Mouse (Mus musculus) embryonic facial prominence, embryonic 10.5 days (tissue): ENCODE measurements around the gene Plekhf1. TPM values are rescaled to one million over a fixed set of nuclear protein-coding genes. Genes with fewer than 3 reads are reported as not detected.

Experiments
- DNase-seq: peaks from one replicate; pipeline ENCODE4 v3.0.0-alpha.2; 2017; ENCODE audit warnings: low spot score
- H3K27ac ChIP-seq: fragments of 300-500 bp; sonication (generic); replicated peaks from 2 replicates; pipeline ENCODE4 v1.5.1; 2016; ENCODE audit warnings: mild to moderate bottlenecking
- H3K27me3 ChIP-seq: fragments of 300-500 bp; sonication (generic); replicated peaks from 2 replicates; pipeline ENCODE4 v1.6.1; 2016; ENCODE audit warnings: low read depth, mild to moderate bottlenecking; ENCODE audit not compliant: poor library complexity, severe bottlenecking
- H3K36me3 ChIP-seq: fragments of 300-500 bp; sonication (generic); replicated peaks from 2 replicates; pipeline ENCODE4 v1.6.1; 2016; ENCODE audit warnings: mild to moderate bottlenecking, moderate library complexity
- H3K4me1 ChIP-seq: fragments of 300-500 bp; sonication (generic); 2 replicates; pipeline ENCODE4 v1.6.1; 2016
- H3K4me3 ChIP-seq: fragments of 300-500 bp; sonication (generic); 2 replicates; pipeline ENCODE4 v1.5.1; 2016; ENCODE audit warnings: mild to moderate bottlenecking, moderate library complexity
- H3K9me3 ChIP-seq: fragments of 300-500 bp; sonication (generic); 2 replicates; pipeline ENCODE4 v1.6.1; 2016; ENCODE audit warnings: mild to moderate bottlenecking
- WGBS: fragments of 180-500 bp; shearing (Covaris S2); methylation state at CpG from one replicate; pipeline ENCODE4 v1.1.7; 2016; 5-methylcytosine and 5-hydroxymethylcytosine counted together
- polyA plus RNA-seq: library from polyadenylated mRNA; unstranded; fragments of >200 nt; fragmentation: Nextera tagmentation; extraction: Ambion mirVana; gene quantifications from 2 replicates; pipeline ENCODE4 v1.2.1, GENCODE M21; 2016

Plekhf1 gene
- polyA plus RNA-seq, 1 experiment from 2014 or later: 3.0 TPM

GRCm38 (mm10) chr7:38236400-38237105 lies 8.7 kb upstream of the Plekhf1 start:
- no peaks in the 10 kb centered on the region for H3K9me3 ChIP-seq
- H3K4me1 ChIP-seq: no peaks in the 10 kb centered on the region
- 45% methylated on average over 11 of the region's 11 CpGs for WGBS
- H3K27ac ChIP-seq: no peak overlapping the region
- H3K4me3 ChIP-seq: no peak overlapping the region
- no peak for DNase-seq
- H3K27me3 ChIP-seq: no peaks in the 10 kb centered on the region
- no peaks in the 10 kb centered on the region for H3K36me3 ChIP-seq

- peaks cover 21% of the 10 kb centered on the region for H3K27me3 ChIP-seq
- H3K4me1 ChIP-seq: peaks cover 21% of the 10 kb centered on the region
- 21% methylated on average over 8 of the region's 8 CpGs for WGBS
- H3K27ac ChIP-seq: no peak overlapping the region
- no peaks in the 10 kb centered on the region for H3K9me3 ChIP-seq
- no peaks in the 10 kb centered on the region for H3K36me3 ChIP-seq
- H3K4me3 ChIP-seq: no peak overlapping the region
- no peak for DNase-seq
These were observed 2.5 kb upstream of the Plekhf1 start for GRCm38 (mm10) chr7:38230285-38230684.

- H3K36me3 ChIP-seq: no peaks in the 10 kb centered on the region
- peak overlapping the region; percentile 83; the same call in 1 of the 2 replicates for H3K27ac ChIP-seq
- peak overlapping the region; percentile 69 for H3K4me3 ChIP-seq
- no peak for DNase-seq
- H3K27me3 ChIP-seq: peaks cover 21% of the 10 kb centered on the region
- H3K4me1 ChIP-seq: peaks cover 28% of the 10 kb centered on the region
- H3K9me3 ChIP-seq: no peaks in the 10 kb centered on the region
- 18% methylated on average over 8 of the region's 8 CpGs for WGBS
These were observed 513 bp upstream of the Plekhf1 start for GRCm38 (mm10) chr7:38228329-38228728.

GRCm38 (mm10) chr7:38227181-38227899 lies 476 bp downstream of the Plekhf1 start:
- peak; percentile 75 for DNase-seq
- H3K9me3 ChIP-seq: no peaks in the 10 kb centered on the region
- H3K4me3 ChIP-seq: peak overlapping the region; percentile 69
- peak overlapping the region; percentile 83 for H3K27ac ChIP-seq
- no peaks in the 10 kb centered on the region for H3K36me3 ChIP-seq
- peaks cover 21% of the 10 kb centered on the region for H3K27me3 ChIP-seq
- H3K4me1 ChIP-seq: peaks cover 28% of the 10 kb centered on the region
- under 1% methylated on average over 25 of the region's 25 CpGs for WGBS

GRCm38 (mm10) chr7:38226226-38226625 lies 1.6 kb downstream of the Plekhf1 start:
- no peak overlapping the region for H3K4me3 ChIP-seq
- no peaks in the 10 kb centered on the region for H3K9me3 ChIP-seq
- H3K27ac ChIP-seq: no peak overlapping the region
- H3K27me3 ChIP-seq: peaks cover 21% of the 10 kb centered on the region
- WGBS: 78% methylated on average over 2 of the region's 2 CpGs
- peaks cover 28% of the 10 kb centered on the region for H3K4me1 ChIP-seq
- DNase-seq: no peak
- peaks cover 9% of the 10 kb centered on the region for H3K36me3 ChIP-seq

GRCm38 (mm10) chr7:38224577-38225369 lies 3.0 kb downstream of the Plekhf1 start:
- peaks cover 28% of the 10 kb centered on the region for H3K4me1 ChIP-seq
- DNase-seq: no peak
- 79% methylated on average over 13 of the region's 13 CpGs for WGBS
- no peaks in the 10 kb centered on the region for H3K9me3 ChIP-seq
- H3K4me3 ChIP-seq: no peak overlapping the region
- no peak overlapping the region for H3K27ac ChIP-seq
- H3K27me3 ChIP-seq: peaks cover 15% of the 10 kb centered on the region
- H3K36me3 ChIP-seq: peaks cover 21% of the 10 kb centered on the region

- 91% methylated on average over 7 of the region's 7 CpGs for WGBS
- no peak overlapping the region for H3K4me3 ChIP-seq
- H3K4me1 ChIP-seq: peaks cover 7% of the 10 kb centered on the region; the same call in 1 of the 2 replicates
- H3K27ac ChIP-seq: no peak overlapping the region
- DNase-seq: no peak
- no peaks in the 10 kb centered on the region for H3K9me3 ChIP-seq
- H3K27me3 ChIP-seq: no peaks in the 10 kb centered on the region
- H3K36me3 ChIP-seq: peaks cover 21% of the 10 kb centered on the region
These were observed 7.0 kb downstream of the Plekhf1 start for GRCm38 (mm10) chr7:38220866-38221265.

GRCm38 (mm10) chr7:38219526-38219925 lies 8.3 kb downstream of the Plekhf1 start:
- Histone ChIP-seq H3K36me3 (peaks cover 21% of the 10 kb centered on the region), H3K27ac (no peak overlapping the region), H3K4me1 (no peaks in the 10 kb centered on the region), H3K27me3 (no peaks in the 10 kb centered on the region), H3K4me3 (no peak overlapping the region), H3K9me3 (no peaks in the 10 kb centered on the region)
- DNase-seq: no peak
- 89% methylated on average over 4 of the region's 4 CpGs for WGBS

- Histone ChIP-seq H3K4me1 (no peaks in the 10 kb centered on the region), H3K36me3 (peaks cover 21% of the 10 kb centered on the region), H3K9me3 (no peaks in the 10 kb centered on the region), H3K4me3 (no peak overlapping the region), H3K27ac (no peak overlapping the region), H3K27me3 (no peaks in the 10 kb centered on the region)
- 84% methylated on average over 8 of the region's 8 CpGs for WGBS
- DNase-seq: no peak
These were observed 9.0 kb downstream of the Plekhf1 start for GRCm38 (mm10) chr7:38218631-38219367.

- WGBS: 50% methylated on average over 5 of the region's 5 CpGs
- no peak overlapping the region for H3K27ac ChIP-seq
- H3K27me3 ChIP-seq: no peaks in the 10 kb centered on the region
- no peak for DNase-seq
- H3K9me3 ChIP-seq: no peaks in the 10 kb centered on the region
- H3K4me1 ChIP-seq: 0 out of 2 replicates have a peak, but pooled peaks cover 4% of the 10 kb centered on the region
- peaks cover 21% of the 10 kb centered on the region for H3K36me3 ChIP-seq
- H3K4me3 ChIP-seq: no peak overlapping the region
These were observed 10.2 kb downstream of the Plekhf1 start for GRCm38 (mm10) chr7:38217417-38218171.

GRCm38 (mm10) chr7:38215697-38216096 lies 12.1 kb downstream of the Plekhf1 start:
- Histone ChIP-seq H3K27ac (no peak overlapping the region), H3K4me3 (no peak overlapping the region), H3K4me1 (peaks cover 9% of the 10 kb centered on the region; the same call in 1 of the 2 replicates), H3K27me3 (no peaks in the 10 kb centered on the region), H3K9me3 (no peaks in the 10 kb centered on the region), H3K36me3 (peaks cover 7% of the 10 kb centered on the region)
- 84% methylated on average over 6 of the region's 6 CpGs for WGBS
- DNase-seq: no peak
